Mouse (Mus musculus): ENCODE results near the gene Mss51.

Mss51 gene

GRCm38 (mm10) chr14:20452929-20453328 is 43.8 kb downstream of the Mss51 start:
- in situ Hi-C loops (cut with MboI, MseI) = no loop called here

- in situ Hi-C loops (cut with MboI, MseI) = no loop called here
Observed at GRCm38 (mm10) chr14:20451765-20452331, 44.9 kb downstream of the Mss51 start, which contains the start of gene Cfap70. Cfap70 (minus strand) TSS chr14:20452226.

DNA sequence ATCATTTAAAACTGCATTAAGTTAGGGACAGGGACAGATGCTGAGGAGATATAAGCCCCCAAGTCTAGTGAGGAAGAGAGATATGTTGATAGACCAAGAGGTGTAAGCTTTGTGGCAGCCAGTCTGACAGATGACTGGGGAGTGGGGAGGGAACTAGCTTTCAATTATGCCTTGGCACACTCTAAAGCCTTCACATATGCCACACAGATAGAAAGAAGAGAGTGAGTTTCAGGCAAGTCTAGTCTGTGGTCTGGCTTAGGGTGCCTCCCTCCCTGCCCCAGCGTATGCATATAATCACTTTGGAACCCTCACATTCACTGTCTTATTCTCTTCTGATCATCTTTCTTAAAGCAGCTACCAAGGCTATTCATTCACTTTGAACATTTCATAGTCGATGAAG is 45.4 kb downstream of the Mss51 start:
- in situ Hi-C loops (cut with MboI, MseI) = no loop called here

DNA sequence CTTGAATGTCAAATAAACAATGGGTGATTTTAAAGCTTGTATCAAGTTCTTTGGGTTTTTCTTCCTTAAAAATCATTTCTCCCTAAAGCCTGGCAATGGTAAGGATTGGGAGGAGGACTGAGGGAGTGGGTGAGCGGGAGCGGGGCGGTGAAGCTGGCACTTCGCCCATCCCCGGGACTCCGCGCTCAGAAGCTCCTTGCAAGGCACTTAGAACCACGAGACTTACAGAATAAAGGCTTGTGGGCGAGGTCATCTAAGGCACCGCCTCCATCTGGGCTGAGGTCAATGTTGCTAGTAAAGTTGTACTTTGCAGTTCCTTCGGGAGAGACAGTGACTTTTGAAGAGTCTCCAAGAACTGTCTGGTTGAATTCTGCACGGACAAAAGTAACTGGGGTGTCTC is 49.5 kb downstream of the Mss51 start:
- in situ Hi-C loops (cut with MboI, MseI) = no loop called here

- in situ Hi-C loops (cut with MboI, MseI) = no loop called here
Observed at GRCm38 (mm10) chr14:20442252-20442651, 54.4 kb downstream of the Mss51 start.

- in situ Hi-C loops (cut with MboI, MseI) = no loop called here
Observed at GRCm38 (mm10) chr14:20436976-20437375, 59.7 kb downstream of the Mss51 start.
